Mouse (Mus musculus): ENCODE results near the gene Ebf1. TPM values are rescaled to one million over a fixed set of nuclear protein-coding genes. Genes with fewer than 3 reads are reported as not detected.
A peak's percentile ranks its signal among the peaks of the same experiment; 100 is the strongest.

Ebf1 gene
- polyA plus RNA-seq, 1 experiment from 2014 or later: 7.6 TPM

DNA sequence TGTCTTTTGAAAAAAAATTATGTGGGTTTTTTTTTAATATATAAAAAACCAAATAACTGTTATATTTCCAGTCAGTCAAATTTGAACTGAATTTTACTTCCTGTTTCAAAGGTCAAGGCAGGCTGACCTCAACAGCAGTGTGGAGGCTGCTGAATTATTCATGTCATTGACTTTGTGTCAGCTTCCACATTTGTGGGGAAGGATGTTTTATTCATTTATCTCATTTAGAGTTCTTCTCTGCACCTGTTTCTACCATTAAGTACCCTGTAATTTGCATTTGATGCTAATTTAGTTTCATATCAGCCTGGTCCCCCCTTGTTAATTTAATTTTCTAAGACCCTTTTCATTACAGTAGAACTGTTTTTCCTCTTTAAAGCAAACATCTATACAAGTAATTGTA lies 39.8 kb downstream of the Ebf1 start:
- H3K27ac ChIP-seq: no peak overlapping the region
- H3K4me1 ChIP-seq: peaks cover 12% of the 10 kb centered on the region
- H3K27me3 ChIP-seq (ENCODE audit: insufficient read depth, poor library complexity, severe bottlenecking): no peaks in the 10 kb centered on the region
- no peak overlapping the region for H3K4me3 ChIP-seq
- no peak for DNase-seq (ENCODE audit: low spot score)
- H3K9me3 ChIP-seq: no peaks in the 10 kb centered on the region
- no peaks in the 10 kb centered on the region for H3K36me3 ChIP-seq

- H3K27me3 ChIP-seq (ENCODE audit: insufficient read depth, poor library complexity, severe bottlenecking): no peaks in the 10 kb centered on the region
- H3K9me3 ChIP-seq: no peaks in the 10 kb centered on the region
- H3K36me3 ChIP-seq: no peaks in the 10 kb centered on the region
- peaks cover 12% of the 10 kb centered on the region for H3K4me1 ChIP-seq
- H3K27ac ChIP-seq: peak overlapping the region; percentile 52; the same call in 1 of the 2 replicates
- DNase-seq (ENCODE audit: low spot score): no peak
- H3K4me3 ChIP-seq: no peak overlapping the region
- WGBS: 38% methylated on average over 6 of the region's 6 CpGs
Measured at GRCm38 (mm10) chr11:44657833-44658395, 40.8 kb downstream of the Ebf1 start.

- Histone ChIP-seq H3K9me3 (no peaks in the 10 kb centered on the region), H3K36me3 (no peaks in the 10 kb centered on the region), H3K4me3 (no peak overlapping the region), H3K27ac (no peak overlapping the region), H3K27me3 (ENCODE audit: insufficient read depth, poor library complexity, severe bottlenecking) (no peaks in the 10 kb centered on the region), H3K4me1 (peaks cover 23% of the 10 kb centered on the region)
- 74% methylated on average over 5 of the region's 5 CpGs for WGBS
- DNase-seq (ENCODE audit: low spot score): no peak
Measured at GRCm38 (mm10) chr11:44661875-44662274, 44.8 kb downstream of the Ebf1 start.

DNA sequence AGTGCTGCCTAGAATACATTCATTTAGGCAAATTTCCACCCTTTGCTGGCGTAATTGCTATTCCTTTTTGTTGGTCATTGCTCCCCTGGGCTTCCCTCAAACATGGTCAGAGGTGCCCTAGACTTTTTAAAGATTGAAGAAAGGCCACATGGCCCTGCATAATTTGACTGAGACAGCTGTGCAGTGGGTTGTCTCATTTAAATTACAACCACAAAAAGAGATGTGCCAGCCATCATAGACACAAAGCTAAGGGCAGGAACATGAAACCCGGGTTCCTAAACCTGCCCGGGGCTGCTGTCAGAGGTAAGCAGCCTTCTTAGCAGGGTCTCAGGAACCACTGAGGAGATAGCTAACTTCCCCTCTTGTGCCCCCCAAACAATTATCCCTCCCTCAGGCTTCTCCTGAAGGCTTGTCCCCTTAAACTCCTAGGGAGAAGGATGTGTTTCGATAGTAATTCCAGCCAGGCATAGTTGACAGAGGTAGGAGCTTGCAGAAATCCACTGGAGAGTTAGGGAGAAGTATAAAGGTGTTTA lies 46.6 kb downstream of the Ebf1 start:
- 53% methylated on average over 4 of the region's 4 CpGs for WGBS

DNA sequence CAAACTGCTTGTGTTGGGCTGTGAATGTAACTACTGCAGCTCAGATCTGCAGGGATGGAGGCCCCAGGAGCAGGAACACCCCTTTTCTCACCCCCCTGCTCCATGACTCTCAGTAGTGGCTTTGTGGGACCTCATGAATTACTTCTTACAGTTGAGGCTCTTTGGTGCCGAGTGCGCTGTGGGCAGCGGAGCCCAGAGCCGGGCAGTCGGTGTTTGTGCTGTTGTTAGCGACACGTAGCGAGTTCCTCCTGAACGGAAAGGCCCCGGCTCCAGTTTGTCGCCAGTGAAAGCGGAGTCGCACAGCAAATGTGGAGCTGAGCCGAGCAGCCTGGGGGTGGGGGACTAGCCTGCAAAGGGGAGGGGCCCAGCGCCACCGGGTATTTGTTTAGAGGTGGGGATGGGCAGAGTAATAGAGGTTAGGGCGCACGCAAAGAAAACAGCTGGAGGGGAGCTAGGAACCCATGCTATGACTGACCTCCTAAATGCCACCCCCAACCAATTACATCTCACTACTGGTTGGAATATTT lies 48.1 kb downstream of the Ebf1 start:
- H3K27ac ChIP-seq: peak overlapping the region; percentile 87
- peaks cover 17% of the 10 kb centered on the region for H3K4me1 ChIP-seq
- H3K36me3 ChIP-seq: no peaks in the 10 kb centered on the region
- H3K27me3 ChIP-seq (ENCODE audit: insufficient read depth, poor library complexity, severe bottlenecking): no peaks in the 10 kb centered on the region
- H3K9me3 ChIP-seq: no peaks in the 10 kb centered on the region
- WGBS: 2% methylated on average over 18 of the region's 18 CpGs
- peak; percentile 81 for DNase-seq (ENCODE audit: low spot score)
- peak overlapping the region; percentile 55 for H3K4me3 ChIP-seq

More for the DNA sequence above, 46.6 kb downstream of the Ebf1 start:
- Histone ChIP-seq H3K4me3 (no peak overlapping the region), H3K27ac (no peak overlapping the region), H3K9me3 (no peaks in the 10 kb centered on the region), H3K4me1 (peaks cover 17% of the 10 kb centered on the region), H3K27me3 (ENCODE audit: insufficient read depth, poor library complexity, severe bottlenecking) (no peaks in the 10 kb centered on the region), H3K36me3 (no peaks in the 10 kb centered on the region)
- DNase-seq (ENCODE audit: low spot score): no peak

- H3K27me3 ChIP-seq (ENCODE audit: insufficient read depth, poor library complexity, severe bottlenecking): no peaks in the 10 kb centered on the region
- peak overlapping the region; percentile 55 for H3K4me3 ChIP-seq
- H3K36me3 ChIP-seq: no peaks in the 10 kb centered on the region
- peaks cover 17% of the 10 kb centered on the region for H3K4me1 ChIP-seq
- H3K27ac ChIP-seq: peak overlapping the region; percentile 87; the same call in 1 of the 2 replicates
- no peak for DNase-seq (ENCODE audit: low spot score)
- no peaks in the 10 kb centered on the region for H3K9me3 ChIP-seq
- WGBS: 41% methylated on average over 7 of the region's 7 CpGs
Measured at GRCm38 (mm10) chr11:44665741-44666531, 48.8 kb downstream of the Ebf1 start.

DNA sequence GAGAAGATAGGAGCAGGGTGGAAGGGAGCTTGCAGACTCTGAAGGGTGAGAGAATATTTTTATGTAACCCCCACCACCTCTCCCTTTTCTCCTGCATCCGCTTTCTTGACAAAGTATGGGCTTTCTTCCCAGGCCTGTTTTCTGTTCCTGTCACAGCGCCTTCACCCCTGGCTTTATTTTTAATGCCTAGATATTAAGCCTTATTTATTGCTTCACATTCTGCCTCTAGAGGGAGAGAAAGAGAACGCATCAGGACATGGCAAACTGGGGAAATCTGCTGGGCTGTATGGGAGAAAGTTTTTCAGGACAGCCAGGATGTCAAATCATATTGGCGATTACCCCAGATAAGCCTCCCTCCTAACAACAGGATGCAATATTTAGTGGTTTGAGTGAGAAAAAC lies 49.6 kb downstream of the Ebf1 start:
- H3K27me3 ChIP-seq (ENCODE audit: insufficient read depth, poor library complexity, severe bottlenecking): no peaks in the 10 kb centered on the region
- no peak for DNase-seq (ENCODE audit: low spot score)
- no peaks in the 10 kb centered on the region for H3K36me3 ChIP-seq
- H3K9me3 ChIP-seq: no peaks in the 10 kb centered on the region
- H3K27ac ChIP-seq: no peak overlapping the region
- WGBS: 43% methylated on average over 4 of the region's 4 CpGs
- no peak overlapping the region for H3K4me3 ChIP-seq
- H3K4me1 ChIP-seq: peaks cover 17% of the 10 kb centered on the region

DNA sequence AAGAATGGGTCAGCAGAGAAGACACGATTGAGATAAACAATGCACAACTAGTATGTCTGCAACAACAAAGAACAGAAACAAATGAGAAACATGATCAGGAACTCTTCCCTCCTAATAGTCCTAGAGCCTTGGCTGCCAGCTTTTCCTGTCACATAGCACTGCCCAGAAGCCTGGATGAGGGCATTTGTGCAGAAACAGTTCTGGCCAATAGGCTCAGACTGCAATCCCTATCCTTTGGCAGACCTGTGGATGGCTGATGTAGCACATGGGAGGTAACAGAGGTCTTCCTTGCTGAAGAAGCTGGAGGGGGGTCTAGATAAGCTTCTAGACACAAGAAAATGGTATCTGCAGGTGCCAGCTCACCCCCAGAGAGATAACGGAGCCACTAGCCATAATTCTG lies 64.2 kb downstream of the Ebf1 start:
- Histone ChIP-seq H3K36me3 (no peaks in the 10 kb centered on the region), H3K27ac (no peak overlapping the region), H3K9me3 (no peaks in the 10 kb centered on the region), H3K27me3 (ENCODE audit: insufficient read depth, poor library complexity, severe bottlenecking) (no peaks in the 10 kb centered on the region), H3K4me3 (no peak overlapping the region), H3K4me1 (peaks cover 36% of the 10 kb centered on the region)
- WGBS: 78% methylated on average over 2 of the region's 2 CpGs
- peak; percentile 70 for DNase-seq (ENCODE audit: low spot score)

GRCm38 (mm10) chr11:44681995-44682394 lies 64.9 kb downstream of the Ebf1 start:
- DNase-seq (ENCODE audit: low spot score): peak; percentile 67
- peaks cover 36% of the 10 kb centered on the region for H3K4me1 ChIP-seq
- no peaks in the 10 kb centered on the region for H3K27me3 ChIP-seq (ENCODE audit: insufficient read depth, poor library complexity, severe bottlenecking)
- no peak overlapping the region for H3K27ac ChIP-seq
- WGBS: 95% methylated on average over 4 of the region's 4 CpGs
- H3K9me3 ChIP-seq: no peaks in the 10 kb centered on the region
- H3K4me3 ChIP-seq: no peak overlapping the region
- no peaks in the 10 kb centered on the region for H3K36me3 ChIP-seq

DNA sequence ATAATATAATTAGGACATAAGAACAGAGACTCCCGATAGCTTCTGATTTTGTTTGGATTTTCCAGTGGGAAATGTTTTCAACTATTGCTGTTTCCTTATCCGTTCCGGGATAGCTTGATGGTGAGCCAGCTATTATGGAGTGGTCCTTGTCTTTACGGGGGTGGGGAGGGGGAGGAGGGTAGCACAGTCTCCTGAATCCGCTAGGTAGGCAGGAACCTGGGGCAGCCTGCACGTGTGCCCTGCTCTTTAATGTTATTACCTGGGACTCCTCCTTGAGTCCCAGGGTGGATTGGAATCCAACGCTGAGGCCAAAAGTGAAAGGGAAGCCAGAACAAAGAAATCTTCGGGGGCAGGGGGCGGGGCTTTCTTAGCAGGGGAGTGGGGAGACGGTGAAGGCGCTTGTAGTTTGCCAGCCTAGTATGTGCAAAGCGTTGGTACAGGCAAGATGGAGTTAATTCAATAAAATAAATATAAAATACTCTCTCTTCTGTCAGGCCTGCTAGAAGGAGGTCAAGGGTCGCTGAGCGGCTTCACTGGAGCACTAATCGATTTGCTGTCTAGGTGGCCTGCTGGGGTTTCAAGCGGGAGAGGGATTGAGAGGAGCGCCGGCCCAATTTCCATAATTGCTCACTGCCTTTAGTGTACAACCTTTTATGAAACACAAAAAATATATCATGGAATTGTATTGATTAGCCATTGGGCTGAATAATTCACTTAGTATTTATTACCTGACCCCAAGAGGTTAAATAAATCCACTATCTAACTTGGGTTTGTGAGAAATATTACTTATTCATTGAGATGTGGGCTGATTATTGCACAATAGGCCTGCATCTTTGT lies 65.8 kb downstream of the Ebf1 start:
- peaks cover 36% of the 10 kb centered on the region for H3K4me1 ChIP-seq
- H3K27ac ChIP-seq: no peak overlapping the region
- 39% methylated on average over 18 of the region's 18 CpGs for WGBS
- H3K4me3 ChIP-seq: no peak overlapping the region
- no peaks in the 10 kb centered on the region for H3K27me3 ChIP-seq (ENCODE audit: insufficient read depth, poor library complexity, severe bottlenecking)
- peak; percentile 72 for DNase-seq (ENCODE audit: low spot score)
- no peaks in the 10 kb centered on the region for H3K36me3 ChIP-seq
- no peaks in the 10 kb centered on the region for H3K9me3 ChIP-seq

DNA sequence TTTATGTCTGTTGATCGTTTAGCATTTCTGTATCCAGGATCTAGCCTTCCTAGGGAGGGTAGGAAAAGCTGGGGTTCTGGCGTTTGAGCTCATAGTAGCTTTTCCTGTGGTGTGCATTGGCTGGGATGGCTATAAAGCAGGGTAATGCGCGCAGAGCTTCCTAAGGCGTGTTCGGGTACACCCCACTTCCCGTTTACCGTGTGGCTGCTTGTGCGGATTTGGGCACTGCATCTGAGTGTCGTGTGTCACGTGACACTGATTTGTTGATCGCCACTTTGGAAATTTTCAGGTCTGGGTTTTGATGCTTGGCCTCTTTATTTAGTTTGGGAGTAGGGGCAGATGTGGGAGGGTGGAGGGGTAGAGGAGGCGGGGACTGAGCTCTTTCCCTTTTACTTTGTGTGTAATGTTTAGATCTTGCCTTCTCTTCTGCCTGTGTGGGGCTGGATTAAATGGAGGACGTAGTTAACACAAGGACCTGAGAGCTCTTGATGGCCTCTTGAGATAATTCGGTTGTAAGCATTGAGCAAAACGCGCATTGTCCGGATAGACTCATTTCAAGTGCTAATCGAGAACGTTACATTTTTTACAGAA lies 67.5 kb downstream of the Ebf1 start:
- peak; percentile 64 for DNase-seq (ENCODE audit: low spot score)
- peak overlapping the region; percentile 5; the same call in 1 of the 2 replicates for H3K4me3 ChIP-seq

GRCm38 (mm10) chr11:44685129-44685528 lies 68.0 kb downstream of the Ebf1 start:
- no peak overlapping the region for H3K27ac ChIP-seq
- H3K4me3 ChIP-seq: no peak overlapping the region
- no peaks in the 10 kb centered on the region for H3K36me3 ChIP-seq
- 39% methylated on average over 3 of the region's 3 CpGs for WGBS
- peaks cover 40% of the 10 kb centered on the region for H3K4me1 ChIP-seq
- DNase-seq (ENCODE audit: low spot score): peak; percentile 25
- H3K9me3 ChIP-seq: no peaks in the 10 kb centered on the region
- no peaks in the 10 kb centered on the region for H3K27me3 ChIP-seq (ENCODE audit: insufficient read depth, poor library complexity, severe bottlenecking)

More for the DNA sequence above, 67.5 kb downstream of the Ebf1 start:
- no peaks in the 10 kb centered on the region for H3K27me3 ChIP-seq (ENCODE audit: insufficient read depth, poor library complexity, severe bottlenecking)
- H3K36me3 ChIP-seq: no peaks in the 10 kb centered on the region
- no peaks in the 10 kb centered on the region for H3K9me3 ChIP-seq
- H3K4me1 ChIP-seq: peaks cover 36% of the 10 kb centered on the region
- peak overlapping the region; percentile 64; the same call in 1 of the 2 replicates for H3K27ac ChIP-seq
- 39% methylated on average over 20 of the region's 20 CpGs for WGBS

All from heart, embryonic 10.5 days (tissue).